Mouse (Mus musculus): ENCODE results near the gene Tnfaip3.

The Tnfaip3 gene

DNA sequence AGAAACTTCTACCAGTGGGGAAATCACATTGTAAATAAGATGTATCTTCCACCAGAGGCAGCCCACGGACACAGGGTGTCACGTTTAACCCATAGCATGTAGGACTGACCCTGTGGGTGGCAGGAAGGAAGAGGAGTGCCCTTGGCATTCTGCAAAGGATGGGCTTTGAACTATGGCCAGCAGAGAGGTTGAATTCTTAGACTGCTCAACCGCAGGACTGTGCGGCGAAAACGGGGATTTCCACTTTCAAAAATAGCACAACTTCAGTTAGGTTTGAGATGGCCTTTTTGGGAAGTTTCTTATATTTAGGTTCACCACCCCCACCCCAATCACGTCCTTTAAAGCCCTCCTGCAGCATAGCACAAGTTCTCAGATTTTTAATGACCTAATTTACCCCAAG lies 50.6 kb downstream of the Tnfaip3 start:
- DNase-seq, result peak; percentile 91

DNA sequence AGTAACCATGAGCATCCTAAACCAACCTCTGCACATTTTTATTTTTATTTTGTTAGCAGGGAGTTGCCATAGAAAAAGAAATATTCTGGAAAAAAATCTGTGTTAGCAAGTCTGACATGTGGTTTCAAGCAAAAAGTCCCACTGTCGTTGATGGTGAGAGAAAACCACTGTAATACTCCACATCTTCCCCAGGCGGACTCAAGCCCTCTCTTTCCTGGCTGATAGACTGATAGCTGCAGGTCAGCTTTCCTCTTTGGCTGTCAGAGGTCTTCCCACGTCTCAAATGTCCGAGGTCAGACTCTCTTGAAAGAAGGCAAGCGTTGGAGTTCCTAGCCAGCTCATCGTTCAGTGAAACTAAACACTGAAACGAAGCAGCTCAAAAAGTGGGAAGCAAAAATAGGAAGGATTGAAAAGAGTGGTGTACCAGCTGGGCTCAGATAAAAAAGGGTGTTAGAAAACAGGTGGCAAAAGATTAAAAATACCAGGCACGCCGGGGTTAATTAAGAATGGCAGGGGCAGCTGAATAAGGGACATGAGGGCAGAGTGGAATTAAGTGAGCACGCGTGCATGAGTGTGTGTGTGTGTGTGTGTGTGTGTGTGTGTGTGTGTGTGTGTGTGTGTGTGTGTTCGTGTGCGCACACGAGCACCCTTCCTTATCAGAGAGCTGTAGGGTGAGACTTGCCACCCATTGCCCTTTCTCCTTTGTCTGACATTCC lies 55.5 kb downstream of the Tnfaip3 start:
- DNase-seq, result peak; percentile 53

DNA sequence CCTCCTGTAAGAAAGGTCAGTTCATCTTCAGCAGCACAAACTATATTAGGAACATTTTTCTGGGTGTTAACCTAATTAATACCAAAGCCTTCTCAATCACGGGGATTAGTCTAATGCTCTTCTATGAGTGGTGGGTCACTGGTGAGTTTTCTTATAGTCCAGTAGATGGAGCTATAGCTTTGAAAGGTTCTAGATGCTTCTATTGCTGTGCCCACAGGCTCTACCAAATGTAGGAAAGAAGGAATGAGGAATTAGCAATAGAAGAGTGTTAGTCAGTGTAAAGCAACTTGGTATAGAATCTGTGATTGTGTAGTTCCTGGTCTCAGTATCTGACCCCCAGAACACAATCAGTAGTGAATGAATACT lies 61.8 kb downstream of the Tnfaip3 start:
- no peak for DNase-seq

DNA sequence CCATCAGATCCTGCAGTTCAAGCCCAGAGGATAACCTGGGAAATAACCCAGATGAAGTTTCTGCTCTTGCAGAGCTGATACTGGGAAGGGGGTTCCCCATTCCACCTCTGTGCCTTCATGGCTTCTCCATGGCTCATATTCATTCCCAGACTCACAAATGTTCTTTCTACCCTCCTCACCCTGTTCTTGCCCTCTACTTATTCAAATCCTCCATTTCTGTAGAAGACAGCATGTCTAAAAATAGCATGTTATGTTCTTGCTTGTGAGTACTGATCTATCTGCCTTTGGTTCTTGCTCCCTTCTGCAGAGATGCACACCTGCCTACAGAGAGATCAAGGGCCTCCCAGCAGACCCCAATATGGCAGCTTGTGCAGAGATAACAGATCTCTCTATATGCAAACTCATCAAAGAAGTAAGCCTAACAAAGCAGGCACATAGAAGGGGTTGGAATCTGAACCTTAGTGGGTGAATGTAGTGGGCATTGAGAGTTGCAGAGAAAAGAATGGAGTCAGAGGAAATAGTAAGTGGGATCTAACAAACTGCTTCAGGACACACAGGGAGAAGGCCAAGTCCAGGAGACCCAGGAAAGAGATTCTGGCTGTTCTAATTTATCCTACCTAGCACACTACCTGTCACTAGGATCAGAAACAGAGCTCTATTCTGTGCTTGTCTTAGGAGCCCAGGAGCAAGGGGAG lies 62.3 kb downstream of the Tnfaip3 start:
- peak; percentile 53 for DNase-seq

Data from heart, adult 11 months (tissue).